8 mouse cellular contexts compared by ENCODE assay signal in the genomic region with DNA sequence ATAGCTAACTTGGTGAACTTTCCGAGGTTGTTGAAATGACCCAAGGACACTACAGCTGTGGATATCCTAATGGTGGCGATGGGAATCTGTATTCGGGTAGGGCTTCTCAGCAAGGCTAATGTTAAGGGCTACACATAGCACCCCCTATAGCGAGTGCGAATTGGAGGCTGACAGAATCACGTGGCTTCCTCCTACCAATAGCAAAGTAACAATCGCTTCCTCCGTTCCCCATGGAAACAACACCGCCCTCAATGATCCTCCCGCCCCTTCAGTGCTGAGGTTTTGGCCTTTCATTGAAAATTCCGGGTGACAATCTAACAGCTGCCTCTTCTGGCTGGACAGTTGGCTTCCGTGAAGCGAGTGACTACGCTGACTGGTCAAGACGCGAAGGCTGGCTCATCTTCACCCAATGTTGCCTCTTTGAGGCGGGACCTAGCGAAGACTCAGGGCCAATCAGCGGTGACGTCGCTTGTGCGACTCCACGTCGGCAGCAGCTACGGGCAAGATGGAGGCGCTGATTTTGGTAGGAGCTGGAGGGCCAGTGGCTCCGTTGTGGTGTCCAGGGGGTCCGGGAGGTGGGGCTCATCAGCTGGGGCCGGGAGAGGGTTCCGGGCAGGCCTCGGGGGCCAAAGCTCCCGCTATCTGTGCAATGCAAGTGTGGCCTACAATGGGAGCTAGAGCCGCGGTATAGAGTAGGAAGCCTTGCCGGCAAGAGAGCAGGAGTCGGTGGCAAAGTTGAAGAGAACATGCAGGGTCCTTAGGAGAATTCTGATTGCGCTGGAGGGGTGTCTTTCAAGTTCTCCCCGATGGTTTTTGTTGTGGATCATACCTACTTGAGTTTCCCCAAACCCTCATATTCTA. TPM values are rescaled to one million over a fixed set of nuclear protein-coding genes. Genes with fewer than 3 reads are reported as not detected.
DNase-seq lines count a peak whose midpoint lies in the region; ATAC-seq and TF ChIP-seq lines count a peak whose summit lies in the region.

A gene (plus strand): TSS at position 296 of the 861 bp plus-strand sequence.

- H3K27ac ChIP-seq in embryonic facial prominence, embryonic 14.5 days (replicated peaks; ENCODE audit: low read depth, low read length): peak within 1 kb of the TSS; percentile 74
- peak within 1 kb of the TSS; percentile 84 for H3K27ac ChIP-seq in heart, adult 2 months
- peak within 1 kb of the TSS; percentile 33; the same call in 1 of the 2 replicates for H3K27ac ChIP-seq in limb, embryonic 13.5 days
- H3K27ac ChIP-seq in midbrain, embryonic 16.5 days (ENCODE audit: low read length): peak within 1 kb of the TSS; percentile 80

- peaks cover 7% of the 10 kb centered on the region for H3K4me1 ChIP-seq in embryonic facial prominence, embryonic 14.5 days (ENCODE audit: control insufficient read depth, insufficient read depth, low read length)
- H3K4me1 ChIP-seq in heart, adult 2 months (ENCODE audit: control insufficient read depth, insufficient read depth, low read length): peaks cover 2% of the 10 kb centered on the region; the same call in 1 of the 2 replicates
- H3K4me1 ChIP-seq in limb, embryonic 13.5 days: peaks cover 23% of the 10 kb centered on the region
- peaks cover 15% of the 10 kb centered on the region for H3K4me1 ChIP-seq in midbrain, embryonic 16.5 days (ENCODE audit: control insufficient read depth, insufficient read depth, low read length)

- peak; percentile 100 for DNase-seq in 3T3-L1 (ENCODE audit: low read depth, low spot score)
- peak; percentile 81 to 88 for DNase-seq in adrenal gland, postnatal 4 days (ENCODE audit: low spot score in 2 of 2)
- DNase-seq in embryonic facial prominence, embryonic 14.5 days (ENCODE audit: low spot score): peak; percentile 100
- peak; percentile 92 to 98 for DNase-seq in heart, adult 2 months
- peak; percentile 98 to 99 for DNase-seq in kidney, adult 8-10 months
- DNase-seq in spleen, postnatal 10 days (ENCODE audit: low spot score in 2 of 2): peak; percentile 88 to 93

- intact Hi-C loops in heart, adult 2 months (cut with DNase I): loop anchor here (5.0 kb wide), 1 partner anchor 35 kb away; no protein-coding TSS in a partner anchor

- H3K79me2 ChIP-seq in heart, adult 2 months (replicated peaks; ENCODE audit: control insufficient read depth, insufficient read depth, low read length): peaks cover 2% of the 10 kb centered on the region; the same call in 1 of the 2 replicates

- TF ChIP-seq POLR2A in heart, adult 2 months (IDR thresholded peaks at IDR 0.05; ENCODE audit: insufficient read depth, low read depth, low read length): peak; percentile 91

- H3K27me3 ChIP-seq in embryonic facial prominence, embryonic 14.5 days (replicated peaks; ENCODE audit: control insufficient read depth, insufficient read depth, low read length): no peaks in the 10 kb centered on the region
- no peaks in the 10 kb centered on the region for H3K27me3 ChIP-seq in heart, adult 2 months (ENCODE audit: control insufficient read depth, insufficient read depth, low read length)
- H3K27me3 ChIP-seq in limb, embryonic 13.5 days: no peaks in the 10 kb centered on the region
- no peaks in the 10 kb centered on the region for H3K27me3 ChIP-seq in midbrain, embryonic 16.5 days (ENCODE audit: control insufficient read depth, insufficient read depth, low read depth, low read length)

- WGBS in embryonic facial prominence, embryonic 14.5 days: under 1% methylated on average over 38 of the region's 38 CpGs
- under 1% methylated on average over 38 of the region's 38 CpGs for WGBS in heart, adult 2 months
- WGBS in limb, embryonic 13.5 days: under 1% methylated on average over 38 of the region's 38 CpGs
- WGBS in midbrain, embryonic 16.5 days: 0% methylated on average over 38 of the region's 38 CpGs

- no peaks in the 10 kb centered on the region for H3K36me3 ChIP-seq in embryonic facial prominence, embryonic 14.5 days (ENCODE audit: control insufficient read depth, insufficient read depth, low read length)
- H3K36me3 ChIP-seq in heart, adult 2 months (ENCODE audit: control insufficient read depth, insufficient read depth, low read length): peaks cover 3% of the 10 kb centered on the region
- H3K36me3 ChIP-seq in limb, embryonic 13.5 days: no peaks in the 10 kb centered on the region
- H3K36me3 ChIP-seq in midbrain, embryonic 16.5 days (ENCODE audit: control insufficient read depth, insufficient read depth, low read length): no peaks in the 10 kb centered on the region

- peak; percentile 77; the same call in 1 of the 2 replicates for TF ChIP-seq EP300 in heart, adult 2 months (IDR thresholded peaks at IDR 0.05; ENCODE audit: insufficient read depth, low read depth, low read length)

- peak; percentile 99 for ATAC-seq in embryonic facial prominence, embryonic 14.5 days (ENCODE audit: low read depth)
- peak; percentile 99 for ATAC-seq in limb, embryonic 13.5 days (ENCODE audit: low FRiP score, low read depth)
- peak; percentile 100 for ATAC-seq in midbrain, embryonic 16.5 days

- TF ChIP-seq CTCF in heart, adult 2 months (IDR thresholded peaks at IDR 0.05): peak; percentile 53

- H3K4me2 ChIP-seq in embryonic facial prominence, embryonic 14.5 days (ENCODE audit: low read depth, low read length): peak within 1 kb of the TSS; percentile 76
- H3K4me2 ChIP-seq in limb, embryonic 13.5 days (replicated peaks): peak within 1 kb of the TSS; percentile 81
- peak within 1 kb of the TSS; percentile 79 for H3K4me2 ChIP-seq in midbrain, embryonic 16.5 days (ENCODE audit: low read length)

- H3K9ac ChIP-seq in embryonic facial prominence, embryonic 14.5 days (ENCODE audit: low read depth, low read length): peak within 1 kb of the TSS; percentile 88
- peak within 1 kb of the TSS; percentile 77 for H3K9ac ChIP-seq in heart, adult 2 months (ENCODE audit: low read depth, low read length)
- peak within 1 kb of the TSS; percentile 92 for H3K9ac ChIP-seq in limb, embryonic 13.5 days
- peak within 1 kb of the TSS; percentile 79 for H3K9ac ChIP-seq in midbrain, embryonic 16.5 days (ENCODE audit: low read depth, low read length)

- peak within 1 kb of the TSS; percentile 79 for H3K4me3 ChIP-seq in embryonic facial prominence, embryonic 14.5 days (ENCODE audit: low read depth, low read length)
- H3K4me3 ChIP-seq in heart, adult 2 months: peak within 1 kb of the TSS; percentile 98
- peak within 1 kb of the TSS; percentile 88 for H3K4me3 ChIP-seq in limb, embryonic 13.5 days
- peak within 1 kb of the TSS; percentile 73 for H3K4me3 ChIP-seq in midbrain, embryonic 16.5 days (ENCODE audit: low read depth, low read length)

- no peaks in the 10 kb centered on the region for H3K9me3 ChIP-seq in embryonic facial prominence, embryonic 14.5 days (ENCODE audit: control insufficient read depth, low read length)
- H3K9me3 ChIP-seq in limb, embryonic 13.5 days: no peaks in the 10 kb centered on the region
- H3K9me3 ChIP-seq in midbrain, embryonic 16.5 days (replicated peaks; ENCODE audit: control insufficient read depth, low read length, poor library complexity, severe bottlenecking): no peaks in the 10 kb centered on the region

RNA-seq across cellular contexts. Expression of the gene that starts here (rescaled TPM):
- 100 to 1,000 TPM; 132 to 140 TPM for total RNA-seq in adrenal gland, postnatal 4 days (2021)
- polyA plus RNA-seq in embryonic facial prominence, embryonic 14.5 days (2014; fragmentation: Nextera tagmentation; extraction: Ambion mirVana): 274 and 289 TPM in 2 replicates
- total RNA-seq in heart, adult 2 months (2021): 10 to 100 TPM; 50.2 to 55.2 TPM
- 58.7 and 96.8 TPM in 2 replicates for polyA plus RNA-seq in heart, adult 2 months (2012; rRNA removed)
- polyA plus RNA-seq in limb, embryonic 13.5 days (2015; fragmentation: Nextera tagmentation; extraction: Ambion mirVana): 283 TPM in 2 replicates
- 200 and 205 TPM in 2 replicates for polyA plus RNA-seq in midbrain, embryonic 16.5 days (2015; fragmentation: Nextera tagmentation; extraction: Ambion mirVana)

Comparison
In these comparisons a context has a peak if more than half of its experiments do, and no peak if none do; other contexts are left out.
1. Peak in every context shown above with its lines: DNase-seq, ATAC-seq, H3K4me3 ChIP-seq and H3K27ac ChIP-seq.
2. H3K27ac ChIP-seq: peak in every context shown above with its lines; median percentile 84 in heart, adult 2 months; 80 in midbrain, embryonic 16.5 days; 74 in embryonic facial prominence, embryonic 14.5 days; 33 in limb, embryonic 13.5 days.